Mouse (Mus musculus): ENCODE measurements around the gene Atp8b2. TPM values are rescaled to one million over a fixed set of nuclear protein-coding genes. Genes with fewer than 3 reads are reported as not detected.
A peak's percentile ranks its signal among the peaks of the same experiment; 100 is the strongest.

The Atp8b2 gene
- total RNA-seq, 2 experiments from 2014 or later, result 64.6 to 67.7 TPM

DNA sequence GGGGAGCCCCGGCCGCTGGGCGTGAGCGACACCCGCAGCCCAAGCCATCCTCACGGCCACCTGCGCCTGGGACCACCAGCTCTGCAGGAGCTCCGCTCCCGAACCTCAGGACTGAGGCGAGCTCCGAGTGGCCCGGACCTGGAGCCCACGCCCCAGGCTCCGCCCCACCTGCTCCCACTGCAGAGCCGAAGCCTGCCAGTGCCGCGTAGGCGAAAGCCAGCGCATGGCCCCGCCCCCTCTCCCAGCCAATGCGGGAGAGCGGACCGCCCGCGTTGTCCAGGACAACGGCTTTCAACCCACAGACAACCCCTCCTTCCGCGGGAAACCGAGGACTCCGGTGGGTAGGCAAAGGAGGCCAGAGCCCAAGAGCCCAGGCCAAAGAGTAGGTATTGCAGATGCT, 2.8 kb downstream of the Atp8b2 start:
- peak; percentile 89 to 93 for DNase-seq (ENCODE audit: low spot score in 2 of 2)

DNA sequence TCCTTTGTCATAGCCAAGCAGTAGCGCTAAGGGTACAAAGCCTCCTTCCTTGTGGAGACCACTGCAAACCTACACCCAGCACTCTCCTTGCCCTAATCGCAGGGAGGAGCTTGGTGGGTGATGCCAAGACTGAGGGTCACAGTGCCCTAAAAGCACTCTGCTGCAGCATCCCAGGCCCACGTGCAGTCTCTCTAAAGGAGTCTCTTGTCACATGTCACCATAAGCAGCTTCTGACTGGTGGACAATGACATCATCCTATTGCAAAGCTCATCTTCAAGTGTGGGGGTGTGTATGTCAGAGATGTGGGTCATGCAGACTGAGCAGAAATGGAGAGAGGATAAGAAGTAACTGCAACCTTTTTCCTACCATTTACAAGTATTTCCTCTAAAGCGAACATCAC, 3.9 kb downstream of the Atp8b2 start:
- DNase-seq (ENCODE audit: low spot score in 2 of 2), result no peak

DNA sequence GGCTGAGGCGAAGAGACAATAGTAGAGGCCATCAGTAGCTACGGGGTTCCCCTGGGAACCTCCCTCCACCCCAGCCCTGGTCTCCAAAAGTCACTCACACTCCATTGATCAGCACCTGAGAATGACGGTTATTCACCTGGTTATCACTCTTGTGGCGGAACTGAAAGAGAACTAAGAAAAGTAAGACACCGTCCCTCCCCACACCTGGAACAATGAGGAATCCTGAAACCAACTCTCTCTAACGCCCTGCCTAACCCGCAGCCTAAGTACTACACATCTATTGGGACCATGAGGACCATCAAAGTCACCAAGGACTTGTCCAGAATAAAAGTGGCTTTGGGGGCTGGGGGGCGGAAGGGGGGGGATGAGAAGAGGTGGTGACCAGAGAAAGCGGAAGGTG, 5.4 kb downstream of the Atp8b2 start:
- no peak for DNase-seq (ENCODE audit: low spot score in 2 of 2)

DNA sequence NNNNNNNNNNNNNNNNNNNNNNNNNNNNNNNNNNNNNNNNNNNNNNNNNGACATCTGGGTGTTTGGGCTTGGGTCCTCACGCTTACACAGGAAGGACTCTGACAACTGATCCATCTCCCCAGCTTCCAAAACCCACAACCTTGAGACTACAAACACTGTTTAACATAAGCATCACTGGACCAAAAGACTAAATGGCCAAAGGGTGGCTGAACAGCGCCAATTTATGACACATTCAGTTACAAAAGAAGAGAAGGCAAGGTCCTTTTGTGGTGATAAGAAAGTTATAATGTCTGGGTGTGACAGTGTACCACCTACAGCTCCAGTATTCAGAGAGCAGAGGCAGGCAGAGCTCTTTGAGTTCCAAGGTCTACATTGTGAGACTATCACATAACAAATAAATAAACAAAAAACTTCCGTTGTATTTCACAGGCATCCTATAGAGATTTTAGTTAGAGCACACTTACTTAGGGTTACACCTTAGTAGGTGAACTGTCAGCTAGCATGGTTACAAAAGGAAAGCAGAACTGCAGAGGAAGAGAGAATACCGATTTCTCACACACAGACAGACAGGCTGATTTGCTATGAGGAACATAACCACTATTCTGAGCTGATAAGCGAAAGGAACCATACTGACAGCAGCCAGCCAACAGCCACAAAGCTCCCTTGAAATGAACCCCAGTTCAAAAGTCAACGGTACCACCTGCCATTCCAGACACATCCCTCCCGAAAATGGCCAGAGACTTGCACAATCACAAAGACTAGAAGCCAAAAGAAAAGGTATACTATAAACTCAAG, 6.9 kb downstream of the Atp8b2 start:
- DNase-seq (ENCODE audit: low spot score in 2 of 2), result no peak

DNA sequence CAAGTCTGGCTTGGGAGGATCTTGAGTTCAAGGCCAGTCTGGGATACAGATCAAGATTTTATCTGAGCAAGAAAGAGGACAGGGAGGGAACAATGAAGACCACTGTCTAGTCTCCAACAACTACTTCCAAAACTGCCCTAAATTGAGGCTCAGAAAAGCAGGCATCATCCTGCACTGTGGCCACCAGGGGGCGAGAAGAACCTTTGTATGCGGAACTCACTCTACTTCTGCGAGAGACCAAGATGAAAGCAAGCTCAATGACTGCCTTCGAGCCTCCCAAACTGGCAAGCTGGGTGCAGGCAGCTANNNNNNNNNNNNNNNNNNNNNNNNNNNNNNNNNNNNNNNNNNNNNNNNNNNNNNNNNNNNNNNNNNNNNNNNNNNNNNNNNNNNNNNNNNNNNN, 9.9 kb downstream of the Atp8b2 start:
- DNase-seq (ENCODE audit: low spot score in 2 of 2), result peak; percentile 61 to 71

GRCm38 (mm10) chr3:89948655-89949054, 14.7 kb downstream of the Atp8b2 start:
- DNase-seq (ENCODE audit: low spot score in 2 of 2), result no peak

DNA sequence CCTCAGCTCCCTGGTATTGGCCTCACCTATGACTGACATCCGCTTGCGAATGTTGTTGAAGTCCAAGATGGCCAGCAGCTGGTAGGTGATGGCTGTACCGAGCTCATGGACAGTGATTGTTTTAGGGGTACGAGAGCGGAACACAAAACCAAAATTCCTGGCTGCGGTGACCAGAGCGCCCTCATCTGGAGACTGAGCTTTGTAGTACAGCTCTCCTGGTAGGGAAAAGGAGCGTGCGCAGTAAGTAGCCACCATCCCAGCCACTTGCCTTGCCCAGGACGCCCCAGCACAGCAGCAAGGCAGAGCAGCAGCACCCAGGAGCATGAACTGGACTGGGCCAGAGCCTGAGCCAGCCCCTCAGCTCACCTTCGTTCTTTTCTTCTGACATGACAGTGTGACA, 15.3 kb downstream of the Atp8b2 start:
- DNase-seq (ENCODE audit: low spot score in 2 of 2), result no peak

DNA sequence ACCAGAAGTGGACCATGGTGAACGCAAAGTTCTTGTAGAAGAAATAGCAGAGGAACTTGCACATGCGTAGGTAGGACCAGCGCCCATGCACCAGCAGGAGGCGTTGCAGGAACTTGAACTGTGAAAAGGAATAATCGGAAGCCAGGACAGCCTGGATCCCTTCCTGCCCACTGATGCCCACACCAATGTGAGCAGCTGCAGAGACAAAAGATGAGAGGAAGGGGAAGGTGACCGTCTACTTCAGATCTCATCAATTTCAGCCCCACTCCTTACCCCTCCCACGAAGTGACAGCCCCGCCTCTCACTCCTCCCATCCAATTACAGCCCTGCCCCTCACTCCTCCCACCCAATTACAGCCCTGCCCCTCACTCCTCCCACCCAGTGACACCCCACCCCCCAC, 18.3 kb downstream of the Atp8b2 start:
- DNase-seq (ENCODE audit: low spot score in 2 of 2), result no peak

DNA sequence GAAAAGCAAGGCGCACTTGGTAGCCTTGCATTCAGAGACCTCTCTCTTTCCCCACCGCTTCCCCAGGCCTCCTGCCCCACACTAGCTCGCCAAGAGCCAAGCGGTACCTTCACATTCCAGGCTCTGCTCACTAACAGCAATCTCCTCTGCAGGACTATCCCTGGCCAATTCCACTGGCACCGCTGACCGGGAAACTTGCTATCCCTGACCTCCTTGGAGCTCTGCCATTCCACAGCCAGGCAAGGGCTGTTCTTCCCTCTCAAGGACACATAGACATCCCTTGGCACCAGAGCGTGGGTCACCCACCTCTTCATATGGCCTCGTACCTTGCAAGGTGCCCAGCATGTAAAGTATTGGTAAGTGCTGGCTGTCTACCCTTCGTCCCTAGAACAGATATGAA, 20.4 kb downstream of the Atp8b2 start:
- no peak for DNase-seq (ENCODE audit: low spot score in 2 of 2)

- no peak for DNase-seq (ENCODE audit: low spot score in 2 of 2)
Measured at GRCm38 (mm10) chr3:89936495-89936894, 26.8 kb downstream of the Atp8b2 start.

- DNase-seq (ENCODE audit: low spot score in 2 of 2), result no peak
Measured at GRCm38 (mm10) chr3:89932925-89933324, 30.4 kb downstream of the Atp8b2 start.

GRCm38 (mm10) chr3:89928956-89929355, 34.4 kb downstream of the Atp8b2 start:
- no peak for DNase-seq (ENCODE audit: low spot score in 2 of 2)

DNA sequence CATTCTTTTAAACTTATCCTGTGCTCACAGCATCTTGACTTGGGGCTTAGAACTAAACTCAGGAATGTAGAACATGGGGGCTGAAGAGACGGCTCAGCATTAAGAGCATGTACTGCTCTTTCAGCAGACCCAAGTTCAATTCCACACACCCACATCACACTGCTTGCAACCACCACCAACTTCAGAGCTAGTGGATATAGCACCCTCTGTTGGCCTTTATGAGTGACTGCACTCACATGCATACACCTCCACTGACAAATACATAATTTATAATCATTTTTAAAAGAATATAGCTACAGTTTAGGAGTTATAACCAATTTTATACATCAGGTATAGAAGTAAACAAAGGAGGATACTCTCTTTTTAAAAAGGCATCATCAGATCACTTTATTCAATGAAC, 36.9 kb downstream of the Atp8b2 start:
- DNase-seq (ENCODE audit: low spot score in 2 of 2), result no peak

GRCm38 (mm10) chr3:89920711-89921110, 42.6 kb downstream of the Atp8b2 start:
- DNase-seq (ENCODE audit: low spot score in 2 of 2), result no peak

DNA sequence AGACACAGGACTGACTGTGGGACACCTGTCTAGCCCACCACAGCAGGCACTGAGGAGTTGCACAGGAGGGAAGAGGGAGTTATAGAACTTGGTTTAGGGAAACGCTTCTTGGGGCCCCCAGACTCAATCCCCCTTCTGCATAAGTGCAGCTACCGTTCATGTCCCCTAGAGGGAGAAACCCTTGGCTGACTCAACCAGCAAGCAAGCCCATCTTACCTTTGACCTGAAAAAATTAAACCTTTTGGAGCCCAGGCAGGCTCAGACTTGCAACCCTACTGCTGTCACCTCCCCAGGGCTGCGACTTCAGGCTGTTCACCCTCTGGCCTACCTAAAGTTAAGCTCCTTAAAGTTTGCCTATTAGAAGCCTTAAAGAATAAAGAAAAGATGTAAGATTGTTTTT, 45.9 kb downstream of the Atp8b2 start:
- no peak for DNase-seq (ENCODE audit: low spot score in 2 of 2)

DNA sequence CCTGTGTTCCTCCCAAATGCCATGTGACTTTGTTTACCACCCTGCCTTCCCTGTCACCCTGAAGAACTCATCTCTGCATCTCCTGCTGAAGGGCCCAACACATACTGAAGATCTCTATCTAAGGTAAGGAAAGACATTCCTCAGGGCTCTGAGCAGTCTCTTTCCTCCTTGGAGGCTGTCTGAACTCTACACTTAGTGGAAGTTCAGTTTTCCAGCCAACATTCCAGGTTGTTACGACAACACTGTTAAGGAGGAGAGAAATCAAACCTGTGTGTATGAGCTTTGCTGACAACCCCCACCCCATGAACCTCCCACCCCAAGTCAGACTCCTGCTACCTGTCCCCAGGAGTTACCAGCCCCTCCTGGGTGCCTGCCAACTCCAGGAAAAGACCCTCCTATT, 46.7 kb downstream of the Atp8b2 start:
- DNase-seq (ENCODE audit: low spot score in 2 of 2), result no peak

DNA sequence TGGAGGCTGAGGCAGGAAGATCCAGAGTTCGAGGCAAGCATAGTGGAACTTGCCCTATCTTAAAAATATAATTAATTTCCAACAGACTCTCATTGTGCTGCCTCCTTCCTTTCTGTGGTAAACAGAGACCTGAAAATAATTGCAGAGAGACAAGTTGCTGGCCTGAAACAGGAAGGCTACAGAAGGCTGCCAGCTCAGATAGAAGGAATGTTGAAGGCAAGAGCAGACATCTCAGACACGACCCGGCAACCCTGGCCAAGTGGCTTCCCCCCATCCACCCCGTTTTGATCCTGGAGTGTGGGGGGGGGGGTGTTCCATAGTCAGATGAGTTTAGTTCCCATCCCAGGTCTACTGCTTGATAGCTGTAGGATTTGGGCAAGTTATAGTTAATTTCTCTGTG, 48.6 kb downstream of the Atp8b2 start:
- DNase-seq (ENCODE audit: low spot score in 2 of 2), result no peak

DNA sequence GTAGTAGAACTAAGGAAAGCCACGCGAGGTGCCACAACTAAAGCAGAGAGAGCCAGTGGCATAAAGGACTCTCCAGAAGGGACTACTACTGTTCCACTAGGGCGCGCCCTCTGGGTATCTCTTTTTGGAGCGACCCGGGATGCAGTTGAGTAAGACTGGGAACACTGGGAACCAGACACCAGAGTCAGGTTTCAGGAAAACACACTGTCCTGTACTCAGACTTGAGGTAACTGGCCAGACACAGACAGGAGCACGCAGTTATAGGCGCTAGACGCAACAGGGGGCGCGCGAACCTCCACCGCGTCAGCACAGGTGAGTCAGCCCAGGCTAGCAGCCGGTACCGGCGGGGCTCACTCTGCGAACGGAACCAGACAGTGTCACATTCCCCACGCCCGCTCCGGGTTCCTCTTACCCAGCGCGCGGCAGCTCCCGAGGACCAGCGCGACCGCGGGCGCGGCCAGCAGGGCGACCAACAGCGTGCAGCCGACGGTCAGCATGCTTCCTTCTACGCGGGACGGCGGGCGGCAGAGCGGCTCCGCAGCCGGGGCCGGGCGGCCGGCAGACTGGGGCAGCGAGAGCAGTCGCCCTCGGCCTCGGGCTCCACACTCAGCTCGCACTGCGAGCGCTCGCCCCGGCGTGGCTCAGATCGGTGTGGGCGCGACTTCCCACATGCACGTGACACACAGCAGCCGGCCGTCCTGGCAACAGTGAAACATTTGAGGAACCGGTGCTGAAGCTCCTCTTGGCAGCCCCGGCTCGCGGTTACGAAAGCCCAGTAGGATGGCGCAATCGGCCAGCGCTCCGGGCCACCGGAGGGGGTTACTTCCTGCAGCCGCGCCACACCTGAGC, 50.5 kb downstream of the Atp8b2 start, which contains the start of gene Il6ra:
TSS of gene Il6ra (minus strand) at position 654 of the 849 bp plus-strand sequence.
- peak; percentile 58 to 84 for DNase-seq (ENCODE audit: low spot score in 2 of 2)

DNA sequence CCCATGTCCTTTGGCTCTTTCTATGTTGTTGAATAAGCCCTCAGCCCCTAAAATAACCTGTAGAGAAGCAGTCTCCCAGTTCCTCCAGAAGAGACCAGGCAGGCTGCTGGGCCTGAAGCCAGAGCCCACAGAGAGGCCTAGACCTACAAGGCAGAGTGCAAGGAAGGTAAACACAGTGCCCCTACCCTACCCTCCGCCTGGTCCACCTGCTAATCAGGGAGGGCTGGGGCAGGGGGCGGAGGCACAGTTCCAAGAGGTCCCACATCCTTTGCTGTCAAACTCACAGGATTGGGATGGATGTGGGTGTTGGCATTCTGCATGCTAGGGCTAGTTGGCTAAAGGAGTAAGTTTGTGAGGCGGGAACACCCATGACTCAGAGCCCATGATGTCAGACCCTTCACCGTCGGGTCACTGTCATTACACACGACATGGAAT, 51.2 kb downstream of the Atp8b2 start:
- no peak for DNase-seq (ENCODE audit: low spot score in 2 of 2)

DNA sequence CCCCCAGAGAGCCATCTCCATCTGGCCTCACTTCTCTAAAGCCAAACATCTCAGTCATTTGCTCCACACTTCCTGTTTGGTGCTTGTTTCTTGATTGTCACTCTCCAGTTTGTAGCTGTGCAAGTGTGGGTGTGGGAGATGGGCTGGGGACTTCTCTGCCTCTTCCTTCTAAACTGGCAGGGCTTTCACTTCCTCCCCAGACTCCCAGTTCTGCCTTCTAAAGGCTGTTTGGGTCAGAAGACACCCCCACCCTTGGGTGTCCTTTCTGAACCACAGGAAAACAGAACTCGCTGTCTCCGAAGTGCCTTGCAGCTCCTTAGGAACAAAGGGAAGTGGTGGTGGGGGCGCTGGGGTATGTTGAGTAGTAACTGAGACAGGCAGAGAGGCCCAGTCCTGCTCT, 52.1 kb downstream of the Atp8b2 start:
- DNase-seq (ENCODE audit: low spot score in 2 of 2), result no peak

DNA sequence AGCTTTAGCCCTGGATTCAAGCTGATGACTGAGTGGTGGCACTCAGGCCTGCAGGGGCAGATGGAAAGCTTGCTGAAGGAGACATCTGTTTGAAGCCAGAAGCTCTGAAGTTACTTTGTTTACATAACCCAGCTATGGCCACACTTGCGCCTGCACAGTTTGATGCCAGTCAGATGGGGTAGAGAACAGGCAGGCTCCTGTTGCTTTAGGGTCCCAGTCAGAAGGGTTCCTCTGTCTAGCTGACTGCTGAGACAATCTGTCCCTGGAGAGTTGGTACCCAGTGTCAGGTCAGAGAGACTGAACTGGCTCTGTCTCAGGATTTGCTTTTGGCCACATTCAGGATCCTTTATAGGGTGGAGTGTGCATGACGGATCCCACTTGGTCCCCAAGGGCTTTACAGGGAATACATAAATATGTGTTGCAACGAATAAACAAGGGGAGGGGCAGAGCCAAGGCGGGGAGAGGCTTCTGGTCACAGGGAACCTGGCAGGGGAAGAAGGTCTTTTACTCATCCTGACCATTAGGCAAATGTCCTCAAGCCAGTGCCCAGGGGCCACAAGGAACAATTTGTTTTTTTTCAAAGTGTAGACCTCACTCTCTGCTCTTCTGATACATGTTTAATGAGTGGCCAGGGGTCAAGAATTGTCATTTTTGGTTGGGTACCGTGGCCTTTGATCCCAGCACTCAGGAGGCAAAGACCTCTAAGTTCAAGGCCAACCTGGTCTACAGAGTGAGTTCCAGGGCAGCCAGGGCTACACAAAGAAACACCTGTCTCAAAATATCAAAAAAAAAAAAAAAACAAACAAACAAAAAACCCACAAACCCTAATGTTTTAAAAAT, 53.4 kb downstream of the Atp8b2 start:
- no peak for DNase-seq (ENCODE audit: low spot score in 2 of 2)

All from gastrocnemius, postnatal 4 days (tissue).